Mouse (Mus musculus) hindbrain, embryonic 14.5 days (tissue): Measurements from ENCODE around the gene Zfp62. TPM values are rescaled to one million over a fixed set of nuclear protein-coding genes. Genes with fewer than 3 reads are reported as not detected.

Experiments used
- ATAC-seq: fragments of 200-750 bp; cut with Nextera tagmentation; 2 replicates; pipeline ENCODE4 v1.8.0; 2017; ENCODE audit warnings: moderate number of reproducible peaks, mild to moderate bottlenecking, moderate TSS enrichment, moderate library complexity; ENCODE audit not compliant: low FRiP score
- DNase-seq: peaks from one replicate; pipeline ENCODE4 v3.0.0-alpha.2; 2015; ENCODE audit warnings: low spot score
- H3K27ac ChIP-seq: fragments of 300-500 bp; sonication (generic); 2 replicates; pipeline ENCODE4 v1.5.1; 2014; ENCODE audit warnings: mild to moderate bottlenecking, moderate library complexity
- H3K27me3 ChIP-seq: fragments of 300-500 bp; sonication (generic); 2 replicates; pipeline ENCODE4 v1.6.1; 2014; ENCODE audit warnings: mild to moderate bottlenecking, low read length, mixed read lengths; ENCODE audit not compliant: control insufficient read depth, insufficient read depth
- H3K36me3 ChIP-seq: fragments of 300-500 bp; sonication (generic); replicated peaks from 2 replicates; pipeline ENCODE4 v1.6.1; 2014; ENCODE audit not compliant: control insufficient read depth, insufficient read depth
- H3K4me1 ChIP-seq: fragments of 300-500 bp; sonication (generic); replicated peaks from 2 replicates; pipeline ENCODE4 v1.6.1; 2014; ENCODE audit warnings: antibody characterized with exemption, low read length, mixed read lengths; ENCODE audit not compliant: control insufficient read depth, insufficient read depth
- H3K4me2 ChIP-seq: fragments of 300-500 bp; sonication (generic); replicated peaks from 2 replicates; pipeline ENCODE4 v1.6.1; 2014; ENCODE audit warnings: mild to moderate bottlenecking, moderate library complexity
- H3K4me3 ChIP-seq: fragments of 300-500 bp; sonication (generic); replicated peaks from 2 replicates; pipeline ENCODE4 v1.5.1; 2014; ENCODE audit warnings: mild to moderate bottlenecking, low read length
- H3K9ac ChIP-seq: fragments of 300-500 bp; sonication (generic); 2 replicates; pipeline ENCODE4 v1.6.1; 2014
- H3K9me3 ChIP-seq: fragments of 300-500 bp; sonication (generic); 2 replicates; pipeline ENCODE4 v1.6.1; 2016; ENCODE audit warnings: low read length; ENCODE audit not compliant: control insufficient read depth
- WGBS: fragments of 180-500 bp; shearing (Covaris S2); extraction: QIAGEN DNeasy Blood & Tissue Kit; methylation state at CpG from one replicate; pipeline ENCODE4 v1.1.7; 2014; 5-methylcytosine and 5-hydroxymethylcytosine counted together
- polyA plus RNA-seq: library from polyadenylated mRNA; unstranded; fragments of >200 nt; fragmentation: Nextera tagmentation; extraction: Ambion mirVana; gene quantifications from 2 replicates; pipeline ENCODE4 v1.2.1, GENCODE M21; 2014

Zfp62 gene
- polyA plus RNA-seq, 1 experiment from 2014 or later, result 48.2 TPM

DNA sequence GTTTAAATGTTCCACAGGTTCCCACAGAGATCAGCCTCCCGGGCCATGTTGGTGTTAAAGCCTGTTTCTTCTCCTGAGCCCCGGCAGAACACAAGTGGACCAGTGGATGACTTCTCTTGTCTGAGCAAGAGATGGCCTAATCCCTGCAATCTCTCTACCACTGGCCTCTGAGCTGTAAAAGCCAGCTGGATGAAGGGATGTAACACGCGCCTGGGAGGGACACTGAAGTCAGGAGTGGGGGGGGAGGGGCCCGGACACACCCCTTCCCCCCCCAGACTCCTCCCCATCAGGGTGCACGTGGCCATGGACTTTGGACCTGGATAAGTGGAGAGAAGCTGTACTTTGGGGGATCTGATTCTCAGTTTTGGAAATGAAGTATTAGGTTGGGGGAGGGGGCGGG, 42.1 kb downstream of the Zfp62 start:
- H3K27me3 ChIP-seq, result no peaks in the 10 kb centered on the region
- 30% methylated on average over 7 of the region's 7 CpGs for WGBS
- H3K4me1 ChIP-seq, result peaks cover 41% of the 10 kb centered on the region
- peak overlapping the region; percentile 66; the same call in 1 of the 2 replicates for H3K4me3 ChIP-seq
- DNase-seq (no peak), ATAC-seq (no peak)
- H3K9ac ChIP-seq, result peak overlapping the region; percentile 85
- peak overlapping the region; percentile 52 for H3K4me2 ChIP-seq
- no peaks in the 10 kb centered on the region for H3K9me3 ChIP-seq
- H3K36me3 ChIP-seq, result no peaks in the 10 kb centered on the region
- 0 out of 2 replicates have a peak overlapping the region, but pooled peaks have one; percentile 92 for H3K27ac ChIP-seq

DNA sequence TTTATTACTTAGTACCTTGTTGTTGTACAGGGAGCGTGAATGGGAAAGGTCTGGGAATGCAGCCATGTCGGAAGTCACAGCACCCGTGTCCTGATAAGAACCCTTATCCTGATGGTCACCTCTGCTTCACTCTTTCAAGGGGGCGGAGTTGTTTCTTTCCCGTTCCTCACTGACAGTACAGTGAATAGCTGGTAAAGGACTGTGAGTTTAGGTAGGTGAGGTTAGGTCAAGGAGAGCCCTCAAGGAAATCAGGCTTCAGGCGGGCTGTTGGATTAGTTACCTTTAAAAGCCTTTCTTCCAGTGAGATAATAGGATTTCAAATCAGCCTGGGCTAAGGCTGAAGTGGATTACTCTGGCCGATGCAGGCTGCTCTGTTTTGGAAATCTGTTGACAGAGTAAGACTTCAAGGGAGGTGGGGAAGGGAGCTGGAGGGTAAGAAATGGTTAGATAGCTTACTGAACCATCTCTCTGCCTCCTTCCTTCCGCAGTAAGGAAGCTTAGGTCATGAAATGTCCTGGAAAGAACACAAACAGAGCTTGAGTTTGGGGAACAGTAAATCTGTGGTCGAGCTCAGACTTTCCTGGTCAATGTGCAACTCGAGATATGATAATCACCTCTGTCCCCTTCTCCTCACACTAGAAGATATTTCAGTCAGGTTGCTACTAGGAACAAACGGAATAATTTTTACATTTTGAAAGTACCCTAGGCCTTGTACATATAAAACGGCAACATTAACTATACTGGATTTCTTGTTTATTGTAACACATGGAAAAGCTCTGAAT, 42.7 kb downstream of the Zfp62 start:
- H3K27me3 ChIP-seq, result no peaks in the 10 kb centered on the region
- WGBS, result 42% methylated on average over 12 of the region's 12 CpGs
- DNase-seq, result no peak
- H3K9ac ChIP-seq, result peak overlapping the region; percentile 34
- H3K9me3 ChIP-seq, result no peaks in the 10 kb centered on the region
- ATAC-seq, result no peak
- H3K27ac ChIP-seq, result no peak overlapping the region
- no peak overlapping the region for H3K4me3 ChIP-seq
- H3K4me2 ChIP-seq, result peak overlapping the region; percentile 52
- peaks cover 47% of the 10 kb centered on the region for H3K4me1 ChIP-seq
- no peaks in the 10 kb centered on the region for H3K36me3 ChIP-seq

DNA sequence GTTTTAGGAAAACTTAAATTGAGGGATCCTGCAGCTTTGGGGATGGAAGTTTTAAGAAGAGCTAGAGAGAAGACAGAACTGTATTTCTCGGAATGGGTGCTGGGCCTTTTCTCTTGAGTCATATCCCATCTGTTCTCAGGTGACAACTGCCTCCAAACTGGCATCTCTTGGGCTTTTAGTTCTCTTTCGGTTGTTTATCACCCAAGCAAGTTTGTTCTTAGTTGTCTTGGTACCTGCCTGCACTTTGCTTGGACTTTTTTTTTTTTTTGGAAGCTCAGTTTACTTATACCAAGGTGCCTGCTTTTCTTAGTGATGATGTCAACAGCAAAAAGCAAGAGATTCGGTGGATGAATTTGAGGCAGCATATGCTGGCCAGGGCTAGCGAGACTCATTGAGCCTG, 43.4 kb downstream of the Zfp62 start:
- 0 out of 2 replicates have a peak overlapping the region, but pooled peaks have one; percentile 4 for H3K4me2 ChIP-seq
- DNase-seq (no peak), ATAC-seq (no peak)
- peaks cover 54% of the 10 kb centered on the region for H3K4me1 ChIP-seq
- H3K27ac ChIP-seq, result no peak overlapping the region
- WGBS, result 86% methylated on average over 4 of the region's 4 CpGs
- no peak overlapping the region for H3K4me3 ChIP-seq
- no peaks in the 10 kb centered on the region for H3K36me3 ChIP-seq
- 0 out of 2 replicates have a peak overlapping the region, but pooled peaks have one; percentile 20 for H3K9ac ChIP-seq
- no peaks in the 10 kb centered on the region for H3K9me3 ChIP-seq
- no peaks in the 10 kb centered on the region for H3K27me3 ChIP-seq

DNA sequence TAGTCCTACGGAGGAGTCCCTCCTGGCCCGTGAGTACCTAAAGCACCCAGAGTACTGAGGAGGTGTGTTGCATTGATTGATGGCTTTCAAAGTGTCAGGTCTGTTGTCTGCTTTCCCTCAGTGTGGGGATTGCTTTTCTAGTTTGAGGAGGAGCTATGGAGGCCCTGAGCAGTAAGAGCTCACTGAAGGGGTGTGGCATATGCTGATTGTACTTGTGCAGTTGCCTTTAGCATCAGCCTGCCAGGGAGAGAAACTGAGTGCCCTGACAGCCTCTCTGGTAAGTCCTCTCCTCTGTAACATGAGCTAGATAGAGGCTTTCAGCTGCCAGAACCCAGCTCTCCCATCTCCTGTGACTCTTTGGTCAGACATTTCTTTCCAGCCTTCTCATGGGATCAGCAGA, 44.2 kb downstream of the Zfp62 start:
- Histone ChIP-seq H3K4me1 (peaks cover 54% of the 10 kb centered on the region), H3K27me3 (no peaks in the 10 kb centered on the region)

DNA sequence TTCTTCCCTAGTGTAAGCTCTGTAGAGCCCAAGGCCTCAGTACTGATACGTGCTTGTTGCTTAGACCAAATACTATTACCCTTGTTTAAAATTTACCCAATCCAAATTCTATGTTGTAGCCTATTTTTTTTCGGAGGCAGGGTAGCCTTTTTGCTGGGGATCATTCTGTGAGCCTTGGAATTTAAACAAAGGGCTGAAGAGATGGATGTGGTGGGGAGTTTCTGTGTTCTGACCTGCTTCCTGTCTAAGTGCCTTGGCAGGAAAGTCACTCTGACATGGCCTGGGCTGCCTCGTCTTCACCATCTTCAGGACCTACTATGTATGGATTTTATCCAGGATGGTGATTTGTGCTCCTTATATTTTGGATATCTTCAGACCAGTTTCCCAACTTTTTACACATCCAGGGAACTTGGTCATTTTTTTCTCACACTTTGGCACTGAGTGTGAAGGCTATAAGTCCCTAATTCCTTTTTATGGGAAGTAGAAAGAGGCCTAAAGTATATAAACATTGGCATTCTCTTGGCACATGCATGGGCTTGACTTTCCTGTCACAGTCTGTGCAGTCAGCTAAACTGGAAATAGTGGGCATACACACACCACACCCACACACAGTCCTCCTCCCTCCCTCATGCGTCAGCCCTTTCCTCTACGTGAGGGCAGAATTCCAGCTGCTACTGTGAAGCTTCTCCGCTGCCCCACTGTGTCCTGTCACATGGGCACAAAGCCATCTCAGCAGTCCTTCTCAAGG, 45.3 kb downstream of the Zfp62 start:
- Histone ChIP-seq H3K9me3 (no peaks in the 10 kb centered on the region), H3K27ac (no peak overlapping the region), H3K9ac (no peak overlapping the region), H3K4me3 (no peak overlapping the region), H3K4me2 (no peak overlapping the region), H3K4me1 (peaks cover 49% of the 10 kb centered on the region), H3K27me3 (no peaks in the 10 kb centered on the region), H3K36me3 (peaks cover 6% of the 10 kb centered on the region)
- DNase-seq (no peak), ATAC-seq (no peak)
- WGBS, result 53% methylated on average over 6 of the region's 6 CpGs

More for the DNA sequence above, 44.2 kb downstream of the Zfp62 start:
- no peaks in the 10 kb centered on the region for H3K36me3 ChIP-seq
- H3K9ac ChIP-seq, result peak overlapping the region; percentile 20; the same call in 1 of the 2 replicates
- 64% methylated on average over 2 of the region's 2 CpGs for WGBS
- no peak for ATAC-seq
- H3K27ac ChIP-seq, result no peak overlapping the region
- no peak overlapping the region for H3K4me3 ChIP-seq
- H3K9me3 ChIP-seq, result no peaks in the 10 kb centered on the region
- no peak overlapping the region for H3K4me2 ChIP-seq
- DNase-seq, result no peak

DNA sequence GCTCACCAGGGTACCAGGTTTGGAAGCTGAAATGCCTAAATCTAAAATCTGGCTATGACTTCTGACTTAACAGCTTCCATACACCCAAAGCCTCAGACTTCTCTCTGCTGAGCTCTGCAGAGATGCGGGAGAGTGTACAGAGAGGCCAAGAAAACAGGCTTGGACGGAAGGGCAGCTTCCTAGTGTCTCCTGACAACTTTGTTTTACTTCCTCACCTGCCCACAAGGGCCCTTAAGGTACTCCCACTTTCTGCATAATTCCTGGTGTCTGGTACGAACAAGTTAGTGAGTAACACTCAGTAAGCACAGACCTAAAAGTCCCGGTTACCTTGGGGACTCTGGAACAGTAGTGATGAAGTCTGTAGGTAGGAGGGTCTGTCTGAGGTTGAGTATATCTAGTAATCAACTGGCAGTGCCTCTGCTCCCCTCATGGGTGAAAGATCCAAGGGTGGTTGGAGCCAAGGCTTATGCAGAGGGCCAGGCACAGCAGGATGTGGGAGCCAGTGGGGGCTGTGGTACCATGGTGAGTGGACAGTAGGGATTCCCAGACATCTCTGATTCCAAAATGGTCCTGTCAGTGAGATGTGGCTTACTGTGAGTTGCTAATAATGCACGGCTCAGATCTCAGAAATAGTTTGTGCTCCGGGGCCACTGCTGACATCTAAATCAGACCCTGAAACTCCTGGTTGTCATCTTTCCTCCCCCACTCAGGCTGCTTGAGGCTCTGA, 46.0 kb downstream of the Zfp62 start:
- no peak overlapping the region for H3K27ac ChIP-seq
- DNase-seq (no peak), ATAC-seq (no peak)
- H3K9me3 ChIP-seq, result no peaks in the 10 kb centered on the region
- WGBS, result 79% methylated on average over 6 of the region's 6 CpGs
- H3K4me1 ChIP-seq, result peaks cover 49% of the 10 kb centered on the region
- no peaks in the 10 kb centered on the region for H3K27me3 ChIP-seq
- no peak overlapping the region for H3K9ac ChIP-seq
- no peak overlapping the region for H3K4me3 ChIP-seq
- no peak overlapping the region for H3K4me2 ChIP-seq
- H3K36me3 ChIP-seq, result peaks cover 10% of the 10 kb centered on the region

DNA sequence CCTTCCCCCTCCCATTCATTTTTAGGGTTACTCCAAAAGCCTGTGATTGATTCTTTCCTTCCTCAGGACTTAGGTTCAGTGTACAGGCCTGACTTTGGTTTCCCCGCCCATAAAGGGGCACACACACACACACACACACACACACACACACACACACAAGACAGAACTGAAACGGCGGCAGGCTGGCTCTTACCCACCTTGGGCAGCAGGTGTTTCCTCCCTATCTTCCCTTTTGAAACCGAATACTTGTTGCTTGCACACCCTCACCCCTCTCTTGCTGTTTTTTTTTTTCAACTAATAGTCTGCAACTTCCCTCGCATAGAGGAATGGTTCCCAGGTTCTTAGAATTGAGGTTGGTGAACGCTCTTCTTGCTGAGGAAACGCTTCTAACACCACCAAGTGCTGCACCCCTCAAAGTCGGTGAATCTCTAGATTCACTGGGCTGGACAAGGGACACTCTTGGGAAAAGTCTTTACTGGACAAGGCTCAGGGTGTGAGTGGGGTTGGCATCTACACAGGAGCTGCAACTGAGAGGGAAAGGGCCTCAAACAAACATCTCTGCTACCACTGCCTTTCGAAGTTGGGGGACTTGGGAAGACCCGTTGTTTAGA, 46.8 kb downstream of the Zfp62 start:
- no peak for DNase-seq
- Histone ChIP-seq H3K9ac (peak overlapping the region; percentile 77), H3K4me1 (peaks cover 45% of the 10 kb centered on the region), H3K36me3 (peaks cover 13% of the 10 kb centered on the region), H3K4me2 (peak overlapping the region; percentile 93), H3K9me3 (no peaks in the 10 kb centered on the region), H3K27ac (peak overlapping the region; percentile 70), H3K4me3 (peak overlapping the region; percentile 66), H3K27me3 (no peaks in the 10 kb centered on the region)
- no peak for ATAC-seq
- WGBS, result 31% methylated on average over 10 of the region's 10 CpGs

DNA sequence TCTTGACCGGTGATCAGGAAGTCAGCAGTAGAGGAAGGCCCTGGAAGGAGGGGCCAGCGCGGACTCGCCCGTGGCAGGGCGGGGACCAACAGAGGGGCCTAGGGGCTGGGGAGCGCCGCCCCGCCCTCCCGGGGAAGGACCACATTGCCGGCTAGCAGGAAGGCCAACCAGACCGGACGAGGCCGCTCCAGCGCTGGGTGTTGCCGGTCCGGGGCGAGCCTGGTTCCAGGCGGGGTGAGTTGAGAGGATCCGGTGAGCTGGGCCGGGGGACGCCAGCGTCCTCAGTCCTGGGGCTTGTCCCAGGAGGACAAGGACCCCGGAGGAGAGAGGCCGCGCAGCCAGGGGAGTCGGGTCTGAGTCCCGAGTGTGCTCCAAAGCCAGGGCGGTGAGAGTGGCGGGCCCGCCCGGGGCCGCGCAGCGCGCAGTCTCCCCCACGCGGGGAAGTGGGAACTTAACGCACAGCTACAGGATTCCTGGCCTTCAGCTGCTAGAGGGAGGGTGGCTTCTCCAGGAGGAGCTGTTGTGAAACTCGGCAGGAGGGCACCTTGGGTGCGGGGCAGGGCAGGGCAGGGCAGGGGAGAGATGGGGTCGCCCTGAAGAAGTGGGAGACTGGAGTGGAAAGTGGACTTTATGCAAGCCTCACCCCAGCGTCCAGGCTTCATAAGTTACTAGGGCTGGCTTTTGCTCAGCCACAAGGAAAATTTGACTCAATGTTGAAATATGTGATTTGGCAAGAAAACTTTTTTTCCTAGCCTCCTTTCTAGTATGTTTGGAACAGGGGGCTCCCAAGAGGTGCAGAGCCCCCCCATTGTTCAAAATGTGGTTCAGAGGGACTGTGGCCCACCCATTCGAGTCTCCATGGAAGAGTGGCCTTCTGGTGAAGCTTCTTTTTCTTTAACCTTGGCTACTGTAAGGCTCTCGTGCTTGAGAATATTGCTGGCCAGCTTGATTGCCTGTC, 47.6 kb downstream of the Zfp62 start:
- Histone ChIP-seq H3K4me3 (peak overlapping the region; percentile 66), H3K9me3 (no peaks in the 10 kb centered on the region), H3K36me3 (peaks cover 13% of the 10 kb centered on the region), H3K27ac (peak overlapping the region; percentile 70), H3K27me3 (no peaks in the 10 kb centered on the region), H3K9ac (peak overlapping the region; percentile 77), H3K4me2 (peak overlapping the region; percentile 93), H3K4me1 (peaks cover 37% of the 10 kb centered on the region)
- DNase-seq (peak; percentile 59), ATAC-seq (peak; percentile 93)
- WGBS, result 2% methylated on average over 43 of the region's 45 CpGs
